Mouse (Mus musculus): Measurements from ENCODE around the gene Maff. TPM values are rescaled to one million over a fixed set of nuclear protein-coding genes. Genes with fewer than 3 reads are reported as not detected.
A peak's percentile ranks its signal among the peaks of the same experiment; 100 is the strongest.

Maff gene
- polyA plus RNA-seq, 1 experiment from 2014 or later: 0.97 TPM

DNA sequence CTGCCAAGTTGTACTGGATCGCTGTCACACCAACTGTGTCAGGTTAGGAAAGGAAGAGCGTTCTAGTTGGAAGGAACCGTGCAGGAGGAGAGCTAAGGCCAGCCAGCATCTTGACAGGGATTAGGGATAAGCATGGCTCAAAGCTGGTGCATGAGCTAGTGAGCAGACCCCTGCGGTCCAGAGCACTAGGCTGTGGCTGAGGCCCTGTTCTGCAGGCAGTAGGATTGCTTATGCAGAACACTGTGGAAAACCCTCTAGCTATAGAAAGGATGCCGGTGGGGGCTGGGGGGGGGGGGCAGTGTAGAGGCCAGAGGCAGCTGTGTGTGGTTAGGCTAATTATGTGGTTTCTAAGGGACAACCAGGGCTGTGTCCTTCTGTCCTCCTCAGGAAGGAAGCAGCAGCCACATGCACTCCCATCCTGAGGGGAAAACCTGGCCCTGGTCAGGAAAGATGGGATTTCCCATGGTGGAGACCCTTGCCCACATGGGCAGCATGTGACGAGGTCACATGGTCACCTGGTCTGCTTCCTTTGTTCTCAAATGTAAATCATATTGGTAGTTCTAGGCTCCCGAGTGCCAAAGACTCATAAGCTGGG, 11.3 kb upstream of the Maff start:
- no peak overlapping the region for H3K4me2 ChIP-seq (replicated peaks)
- H3K27ac ChIP-seq (replicated peaks): peak overlapping the region; percentile 30; the same call in 1 of the 2 replicates
- H3K4me3 ChIP-seq: no peak overlapping the region
- H3K9ac ChIP-seq (replicated peaks): no peak overlapping the region
- ATAC-seq (ENCODE audit: low FRiP score, low read depth): no peak
- no peaks in the 10 kb centered on the region for H3K9me3 ChIP-seq
- peaks cover 7% of the 10 kb centered on the region; the same call in 1 of the 2 replicates for H3K4me1 ChIP-seq
- H3K36me3 ChIP-seq: no peaks in the 10 kb centered on the region
- H3K27me3 ChIP-seq: no peaks in the 10 kb centered on the region
- WGBS: 48% methylated on average over 7 of the region's 7 CpGs

DNA sequence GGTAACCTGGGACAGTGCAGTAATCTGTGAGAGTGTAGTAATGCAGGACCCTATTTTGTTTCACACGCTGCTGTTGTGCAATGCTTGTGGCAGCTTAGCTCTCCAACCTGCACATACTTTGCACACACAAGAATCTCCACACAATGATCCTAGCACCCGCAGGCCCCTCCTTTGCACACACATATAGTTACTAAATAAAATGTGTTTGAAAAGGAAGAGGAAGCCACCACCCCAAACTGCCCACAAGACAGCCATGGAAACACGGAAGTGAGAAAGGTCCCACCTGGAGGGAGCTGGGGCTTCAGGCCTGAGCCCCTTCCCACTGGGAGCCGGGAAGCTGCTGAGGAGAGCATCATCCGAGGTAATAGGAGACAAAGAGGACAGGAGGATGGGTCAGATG, 7.4 kb upstream of the Maff start:
- H3K27ac ChIP-seq (replicated peaks): no peak overlapping the region
- peaks cover 7% of the 10 kb centered on the region; the same call in 1 of the 2 replicates for H3K4me1 ChIP-seq
- no peaks in the 10 kb centered on the region for H3K9me3 ChIP-seq
- WGBS: 79% methylated on average over 5 of the region's 5 CpGs
- no peak for ATAC-seq (ENCODE audit: low FRiP score, low read depth)
- H3K36me3 ChIP-seq: no peaks in the 10 kb centered on the region
- H3K4me2 ChIP-seq (replicated peaks): no peak overlapping the region
- no peak overlapping the region for H3K9ac ChIP-seq (replicated peaks)
- no peak overlapping the region for H3K4me3 ChIP-seq
- no peaks in the 10 kb centered on the region for H3K27me3 ChIP-seq

DNA sequence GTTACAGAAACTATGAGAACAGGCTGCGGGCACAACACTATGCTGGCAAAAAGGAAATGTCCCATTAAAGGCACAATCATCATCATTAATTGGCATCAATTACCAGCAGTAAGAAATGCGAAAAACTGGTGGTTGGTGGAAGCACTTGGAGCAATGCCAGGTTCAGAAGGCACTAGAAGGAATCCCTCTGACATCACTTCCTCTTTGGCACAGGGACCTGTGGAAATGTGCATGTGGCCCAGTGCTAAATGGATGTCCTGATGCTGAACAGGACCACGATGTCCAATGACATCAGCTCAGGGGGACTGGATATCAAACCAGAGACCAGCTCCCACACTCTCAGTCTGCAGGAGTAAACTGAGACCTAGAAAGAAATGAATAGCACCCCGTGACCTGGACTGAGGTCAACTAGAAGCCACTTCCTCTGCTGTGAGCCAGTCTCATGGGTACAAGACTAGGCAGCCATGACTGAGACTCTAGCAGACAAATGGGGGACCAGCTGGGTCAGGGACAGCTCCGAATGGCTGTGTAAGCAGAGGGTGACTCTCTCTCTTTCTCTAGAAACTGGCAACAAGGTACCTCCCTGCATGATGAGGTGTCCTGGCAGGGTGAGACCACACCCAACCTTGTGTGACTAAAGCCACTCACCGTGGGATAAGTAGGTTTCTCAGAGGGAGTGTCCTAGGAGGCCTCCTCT, 3.6 kb upstream of the Maff start:
- no peaks in the 10 kb centered on the region for H3K36me3 ChIP-seq
- H3K4me3 ChIP-seq: no peak overlapping the region
- peaks cover 14% of the 10 kb centered on the region for H3K27me3 ChIP-seq
- ATAC-seq (ENCODE audit: low FRiP score, low read depth): no peak
- peaks cover 5% of the 10 kb centered on the region; the same call in 1 of the 2 replicates for H3K4me1 ChIP-seq
- WGBS: 79% methylated on average over 6 of the region's 6 CpGs
- H3K9me3 ChIP-seq: no peaks in the 10 kb centered on the region
- H3K4me2 ChIP-seq (replicated peaks): no peak overlapping the region
- H3K9ac ChIP-seq (replicated peaks): no peak overlapping the region
- H3K27ac ChIP-seq (replicated peaks): no peak overlapping the region

DNA sequence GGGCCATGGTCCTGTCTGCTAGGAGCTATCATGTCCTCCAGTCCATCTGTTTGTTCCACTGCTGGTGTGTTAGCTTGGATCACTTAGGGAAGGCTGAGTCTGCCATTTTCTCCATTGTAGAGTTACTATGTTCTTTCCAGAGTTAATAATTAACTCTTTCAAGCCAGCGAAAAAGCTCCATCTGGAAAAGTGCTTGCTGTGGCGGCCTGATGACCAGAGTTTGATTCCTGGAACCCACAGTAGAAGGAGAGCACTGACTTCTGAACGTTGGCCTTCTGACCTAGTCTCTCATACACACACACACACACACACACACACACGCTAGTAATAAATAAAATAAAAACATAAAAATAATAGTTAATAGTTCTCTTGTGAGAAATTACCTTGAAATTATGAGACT, 1.8 kb upstream of the Maff start:
- H3K9me3 ChIP-seq: no peaks in the 10 kb centered on the region
- ATAC-seq (ENCODE audit: low FRiP score, low read depth): no peak
- peaks cover 29% of the 10 kb centered on the region for H3K27me3 ChIP-seq
- H3K27ac ChIP-seq (replicated peaks): no peak overlapping the region
- no peak overlapping the region for H3K4me2 ChIP-seq (replicated peaks)
- peaks cover 13% of the 10 kb centered on the region for H3K4me1 ChIP-seq
- WGBS: 84% methylated on average over 4 of the region's 4 CpGs
- no peak overlapping the region for H3K4me3 ChIP-seq
- H3K9ac ChIP-seq (replicated peaks): no peak overlapping the region
- no peaks in the 10 kb centered on the region for H3K36me3 ChIP-seq

DNA sequence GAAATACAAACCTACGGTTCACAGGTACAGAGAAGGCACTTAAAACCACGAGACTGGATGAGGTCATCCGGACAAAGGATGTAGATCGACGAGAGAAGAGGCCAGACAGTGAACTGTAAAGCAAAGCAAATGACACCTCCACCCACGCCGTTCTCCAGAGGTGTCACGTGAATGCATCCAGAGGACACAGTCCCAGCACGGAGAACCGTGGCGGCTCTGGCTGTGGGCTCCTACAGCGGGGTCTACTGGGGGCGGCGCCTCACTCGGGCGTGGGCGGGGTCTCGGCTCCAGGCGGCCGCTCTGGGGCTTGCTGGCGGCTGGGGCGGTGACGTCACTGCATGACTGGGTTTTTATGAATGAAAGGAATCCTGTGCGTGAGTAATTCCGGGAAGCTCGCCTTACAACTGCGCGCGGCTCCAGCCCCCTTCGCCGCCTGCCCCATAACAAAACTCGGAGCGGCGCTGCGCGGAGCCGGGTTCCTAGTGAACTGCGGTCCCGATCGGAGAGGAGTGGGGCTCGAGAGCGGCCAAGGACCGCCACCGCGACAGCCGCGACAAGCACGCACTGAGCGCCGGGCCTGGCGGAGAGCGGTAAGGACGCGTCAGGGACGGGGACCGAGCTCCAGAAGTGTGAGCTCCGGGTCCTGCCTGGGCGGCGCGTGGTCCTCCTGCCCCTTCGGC, 884 bp downstream of the Maff start:
- under 1% methylated on average over 57 of the region's 61 CpGs for WGBS
- H3K9me3 ChIP-seq: no peaks in the 10 kb centered on the region

DNA sequence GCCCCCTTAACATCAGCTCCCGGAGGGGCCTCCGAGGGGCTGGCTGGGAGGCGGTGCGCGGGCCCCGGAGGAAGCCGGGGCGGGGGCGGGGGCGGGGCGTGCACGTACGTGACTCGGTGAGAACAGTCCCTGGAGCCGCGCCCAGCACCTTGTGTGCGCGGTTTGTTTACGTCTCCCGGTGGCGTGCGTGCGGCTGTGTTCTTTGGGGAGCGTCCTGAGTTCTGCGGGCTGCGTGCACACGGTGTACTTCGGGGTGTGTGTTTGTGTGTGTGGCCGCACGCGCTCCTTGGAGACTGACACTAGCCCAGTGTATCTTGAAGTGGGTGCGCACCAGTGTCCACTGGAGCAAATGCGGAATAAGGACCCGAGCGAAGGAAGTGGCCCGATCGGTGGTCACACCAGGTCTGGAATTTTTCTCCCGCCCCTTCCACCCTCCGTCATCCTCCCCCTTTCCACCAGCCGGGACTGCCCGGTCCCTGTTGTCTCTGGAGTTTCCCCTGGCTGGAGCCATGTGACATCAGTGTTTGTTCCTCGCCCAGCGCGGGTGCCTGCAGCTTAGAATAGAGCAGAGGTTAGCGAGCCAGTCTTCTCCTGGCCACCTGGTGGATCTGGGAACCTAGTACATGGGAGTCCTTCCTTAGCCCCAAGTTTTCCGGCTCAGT, 1.6 kb downstream of the Maff start:
- ATAC-seq (ENCODE audit: low FRiP score, low read depth): peak; percentile 65
- peak overlapping the region; percentile 75 for H3K4me3 ChIP-seq
- peaks cover 47% of the 10 kb centered on the region for H3K27me3 ChIP-seq
- peak overlapping the region; percentile 72 for H3K9ac ChIP-seq (replicated peaks)
- peak overlapping the region; percentile 65 for H3K27ac ChIP-seq (replicated peaks)
- H3K9me3 ChIP-seq: no peaks in the 10 kb centered on the region
- WGBS: 1% methylated on average over 46 of the region's 46 CpGs
- H3K4me2 ChIP-seq (replicated peaks): peak overlapping the region; percentile 99
- H3K36me3 ChIP-seq: no peaks in the 10 kb centered on the region
- H3K4me1 ChIP-seq: peaks cover 13% of the 10 kb centered on the region

More for the DNA sequence above, 884 bp downstream of the Maff start:
- Histone ChIP-seq H3K27ac (replicated peaks) (peak overlapping the region; percentile 65), H3K36me3 (no peaks in the 10 kb centered on the region), H3K4me2 (replicated peaks) (peak overlapping the region; percentile 99), H3K9ac (replicated peaks) (peak overlapping the region; percentile 72), H3K4me3 (peak overlapping the region; percentile 75), H3K4me1 (peaks cover 13% of the 10 kb centered on the region), H3K27me3 (peaks cover 47% of the 10 kb centered on the region)
- peak; percentile 91 for ATAC-seq (ENCODE audit: low FRiP score, low read depth)

DNA sequence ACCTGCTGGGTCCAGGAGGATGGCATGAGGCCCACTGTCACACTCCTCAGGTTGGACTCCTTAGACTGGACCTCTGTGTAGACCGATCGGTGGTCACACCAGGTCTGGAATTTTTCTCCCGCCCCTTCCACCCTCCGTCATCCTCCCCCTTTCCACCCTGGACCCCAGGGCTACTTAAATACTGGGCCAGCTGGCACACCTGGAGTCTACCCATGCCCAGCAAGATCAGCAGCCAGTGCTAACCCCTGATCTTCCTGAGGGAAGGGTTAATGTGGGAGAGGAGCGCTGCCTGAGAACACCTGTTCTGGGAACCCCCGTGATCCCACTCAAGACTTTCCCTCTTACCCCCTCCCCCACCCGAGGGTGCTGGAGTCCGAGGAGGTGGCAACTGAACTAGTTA, 2.2 kb downstream of the Maff start:
- peak overlapping the region; percentile 75 for H3K4me3 ChIP-seq
- 72% methylated on average over 8 of the region's 8 CpGs for WGBS
- H3K4me2 ChIP-seq (replicated peaks): peak overlapping the region; percentile 99
- peaks cover 47% of the 10 kb centered on the region for H3K27me3 ChIP-seq
- H3K4me1 ChIP-seq: peaks cover 13% of the 10 kb centered on the region
- no peaks in the 10 kb centered on the region for H3K9me3 ChIP-seq
- H3K9ac ChIP-seq (replicated peaks): no peak overlapping the region
- no peak for ATAC-seq (ENCODE audit: low FRiP score, low read depth)
- H3K27ac ChIP-seq (replicated peaks): no peak overlapping the region
- H3K36me3 ChIP-seq: no peaks in the 10 kb centered on the region

DNA sequence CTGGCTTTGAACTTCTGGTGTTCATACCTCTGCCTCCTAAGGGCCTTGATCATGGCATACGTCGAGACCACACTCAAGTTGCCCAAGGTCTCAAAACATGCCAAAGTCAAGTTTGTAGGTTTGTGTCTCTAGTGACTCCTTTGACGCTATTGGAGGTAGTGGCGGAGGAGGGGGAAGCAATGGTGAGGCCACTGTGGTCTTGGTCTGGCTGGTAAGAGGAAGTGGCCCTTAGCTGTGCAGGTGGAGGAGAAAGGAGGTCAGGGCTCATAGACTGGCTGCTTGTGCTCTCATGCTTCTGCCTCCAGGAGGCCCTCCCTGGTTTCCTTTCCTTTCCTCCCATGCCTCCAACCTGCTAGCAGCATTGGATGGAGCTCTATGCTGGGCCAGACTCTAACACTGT, 4.4 kb downstream of the Maff start:
- H3K4me2 ChIP-seq (replicated peaks): no peak overlapping the region
- no peak overlapping the region for H3K4me3 ChIP-seq
- H3K27me3 ChIP-seq: peaks cover 48% of the 10 kb centered on the region
- no peak overlapping the region for H3K27ac ChIP-seq (replicated peaks)
- H3K9me3 ChIP-seq: no peaks in the 10 kb centered on the region
- 90% methylated on average over 4 of the region's 4 CpGs for WGBS
- H3K4me1 ChIP-seq: peaks cover 13% of the 10 kb centered on the region
- ATAC-seq (ENCODE audit: low FRiP score, low read depth): no peak
- no peaks in the 10 kb centered on the region for H3K36me3 ChIP-seq
- H3K9ac ChIP-seq (replicated peaks): no peak overlapping the region

DNA sequence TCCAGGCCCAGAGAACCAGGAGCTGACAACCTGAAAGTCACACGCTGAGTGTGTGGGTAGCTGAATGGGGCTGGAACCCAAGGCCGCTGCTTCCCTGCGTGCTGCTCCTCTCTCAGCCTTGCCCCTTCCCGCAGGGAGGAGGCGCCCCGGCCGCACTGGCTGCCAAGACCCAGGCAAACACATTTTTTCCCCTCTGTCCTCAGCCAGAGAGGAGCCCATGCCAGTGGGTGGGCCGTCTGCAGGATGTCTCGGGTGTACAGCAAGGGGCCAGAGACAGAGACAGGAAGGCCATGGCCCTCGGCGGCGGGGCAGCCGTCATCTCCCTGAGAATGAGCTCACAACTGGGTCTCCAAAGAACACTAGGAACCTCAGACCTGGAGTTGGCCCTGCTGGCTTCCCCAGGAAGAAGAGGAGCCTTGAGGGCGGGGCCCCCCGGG, 4.9 kb downstream of the Maff start:
- Histone ChIP-seq H3K9me3 (no peaks in the 10 kb centered on the region), H3K36me3 (no peaks in the 10 kb centered on the region), H3K4me1 (peaks cover 14% of the 10 kb centered on the region), H3K27ac (replicated peaks) (no peak overlapping the region), H3K4me3 (no peak overlapping the region), H3K27me3 (peaks cover 48% of the 10 kb centered on the region), H3K9ac (replicated peaks) (no peak overlapping the region; the same call in 1 of the 2 replicates), H3K4me2 (replicated peaks) (no peak overlapping the region)
- no peak for ATAC-seq (ENCODE audit: low FRiP score, low read depth)
- 33% methylated on average over 15 of the region's 15 CpGs for WGBS

DNA sequence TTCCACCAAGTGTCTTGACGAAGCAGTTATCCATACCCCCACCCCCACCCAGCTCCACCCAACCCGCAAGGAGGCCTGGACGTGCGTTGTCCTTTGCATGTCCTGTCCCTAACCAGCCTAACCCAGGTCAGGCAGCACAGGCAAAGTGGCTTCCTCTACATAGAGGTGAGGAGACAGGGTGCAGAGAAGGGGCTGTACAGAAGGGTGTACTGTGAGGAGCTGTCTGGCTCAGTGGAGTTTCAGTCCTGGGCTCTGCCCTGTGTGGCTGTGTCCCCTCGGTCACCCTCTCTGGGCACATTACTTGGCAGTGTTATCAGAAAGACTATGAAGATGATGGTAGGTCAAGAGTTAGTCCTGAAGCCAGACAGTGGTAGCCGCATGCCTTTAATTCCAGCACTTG, 6.1 kb downstream of the Maff start:
- peaks cover 53% of the 10 kb centered on the region for H3K27me3 ChIP-seq
- H3K27ac ChIP-seq (replicated peaks): no peak overlapping the region
- no peak for ATAC-seq (ENCODE audit: low FRiP score, low read depth)
- WGBS: 86% methylated on average over 6 of the region's 6 CpGs
- no peak overlapping the region for H3K9ac ChIP-seq (replicated peaks)
- peaks cover 21% of the 10 kb centered on the region for H3K4me1 ChIP-seq
- no peaks in the 10 kb centered on the region for H3K36me3 ChIP-seq
- no peaks in the 10 kb centered on the region for H3K9me3 ChIP-seq
- no peak overlapping the region for H3K4me2 ChIP-seq (replicated peaks)
- no peak overlapping the region for H3K4me3 ChIP-seq

DNA sequence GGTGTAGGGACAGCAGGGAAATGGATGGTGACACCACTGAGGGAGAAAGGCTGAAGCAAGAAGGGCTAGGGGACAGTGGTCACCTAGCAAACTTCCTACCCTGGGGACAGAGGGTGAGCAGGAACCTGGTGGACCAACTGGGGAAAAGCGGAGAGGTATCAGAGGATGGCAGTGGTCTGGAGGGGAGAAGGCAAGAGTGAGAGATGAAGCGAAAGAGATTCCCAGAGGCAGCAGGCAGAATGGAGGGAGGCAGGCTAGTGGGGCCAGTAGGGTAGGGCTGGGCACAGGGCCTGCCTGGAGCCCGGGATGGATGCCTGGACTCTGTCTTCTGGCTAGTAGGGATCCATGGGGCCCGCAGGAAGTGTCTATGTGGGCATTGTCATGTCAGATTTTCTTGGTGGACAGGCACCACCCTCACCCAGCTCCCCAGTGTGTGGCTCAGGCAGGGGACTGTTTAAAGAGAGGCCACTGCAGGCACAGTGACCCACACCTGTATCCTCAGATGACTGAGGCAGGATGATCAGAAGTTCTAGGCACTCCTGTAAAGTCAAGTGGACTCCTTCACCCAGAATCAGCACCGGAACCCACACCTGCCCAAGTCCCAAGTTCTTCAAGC, 7.4 kb downstream of the Maff start:
- H3K36me3 ChIP-seq: no peaks in the 10 kb centered on the region
- H3K4me3 ChIP-seq: no peak overlapping the region
- no peaks in the 10 kb centered on the region for H3K9me3 ChIP-seq
- no peak for ATAC-seq (ENCODE audit: low FRiP score, low read depth)
- no peak overlapping the region for H3K9ac ChIP-seq (replicated peaks)
- no peak overlapping the region for H3K4me2 ChIP-seq (replicated peaks)
- WGBS: 83% methylated on average over 5 of the region's 5 CpGs
- H3K27ac ChIP-seq (replicated peaks): no peak overlapping the region
- peaks cover 57% of the 10 kb centered on the region for H3K27me3 ChIP-seq
- H3K4me1 ChIP-seq: peaks cover 20% of the 10 kb centered on the region
